Mouse (Mus musculus): ENCODE measurements at regions not wholly inside any gene's neighbourhood (a gene's known extent, or its start where the extent isn't known, plus 50 kb on each side); places are given as distances from the start of the nearest gene placed in this dataset.

DNA sequence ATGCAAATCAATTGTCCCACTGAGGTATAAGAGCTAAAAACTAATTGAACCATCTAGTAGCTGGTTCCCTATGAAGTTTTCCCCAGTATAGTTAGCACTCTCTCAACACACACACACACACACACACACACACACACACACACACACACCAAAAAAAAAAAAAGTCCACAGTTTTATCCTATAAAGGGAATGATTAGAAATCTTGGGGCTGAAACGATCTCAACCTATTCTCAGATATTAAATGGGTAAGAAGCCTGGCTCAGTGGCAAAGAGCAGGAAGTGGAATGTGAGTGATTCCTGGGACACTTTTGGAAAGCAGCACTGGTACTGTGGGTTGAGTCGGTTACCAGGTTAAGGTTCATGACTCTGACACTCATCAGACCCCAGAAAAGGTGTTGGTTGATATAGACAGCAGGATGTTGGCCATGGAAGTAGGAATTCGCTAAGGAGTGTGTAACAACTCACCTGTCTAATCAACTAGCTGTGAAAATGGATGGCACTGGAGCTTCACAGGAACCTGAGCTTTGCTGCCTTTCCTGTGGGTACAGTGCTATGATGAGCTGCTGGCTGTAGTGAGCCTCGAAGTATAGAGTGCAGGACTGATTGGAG is 140.8 kb downstream of the Gm21738 start:
- no peak for TF ChIP-seq CTCF (IDR thresholded peaks at IDR 0.05; ENCODE audit: low read depth, low read length)
- no peak for TF ChIP-seq POLR2A (IDR thresholded peaks at IDR 0.05; ENCODE audit: extremely low read depth, insufficient read depth, low read length)
